ENCODE assay signal across 19 mouse cellular contexts in the genomic region with DNA sequence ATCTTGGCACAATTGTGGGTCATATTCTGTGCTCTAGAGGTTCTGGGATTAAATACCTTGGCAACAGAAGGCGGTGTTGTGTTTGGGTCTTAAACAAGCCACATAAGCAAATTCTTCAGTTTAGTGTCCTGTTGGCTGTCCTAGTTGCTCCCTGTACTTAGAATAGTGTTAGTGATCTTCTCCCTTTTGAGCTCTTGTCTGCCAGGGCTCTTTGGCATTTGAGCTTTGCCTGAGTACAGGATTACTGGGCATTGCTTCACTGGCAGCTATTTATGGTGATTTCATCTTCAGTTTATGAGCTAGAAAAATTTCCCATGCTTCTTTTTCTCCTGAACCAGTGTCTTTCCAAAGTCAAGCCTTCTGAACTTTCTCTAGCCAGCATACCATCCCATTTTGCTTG.
"Had no signal": no experiment of that assay in that cellular context is flagged by ENCODE, and none has a peak within 500 bp of the region (broad histone marks: within the 10 kb centered on the region; RNA-seq: fewer than 3 reads in every experiment).

No protein-coding gene starts in this region.

- H3K4me3 ChIP-seq: liver, embryonic 15.5 days; lung, embryonic 15.5 days; megakaryocyte, embryonic 14.5 days; midbrain, embryonic 13.5 days; midbrain, embryonic 15.5 days; myocyte; neural tube, embryonic 13.5 days; neural tube, embryonic 15.5 days had no signal

- ATAC-seq: liver, postnatal 0 days; lung, postnatal 0 days; midbrain, embryonic 13.5 days; midbrain, embryonic 15.5 days had no signal

- H3K27ac ChIP-seq: liver, embryonic 15.5 days; lung, embryonic 15.5 days; macrophage; midbrain, embryonic 13.5 days; midbrain, embryonic 15.5 days; neural tube, embryonic 13.5 days; neural tube, embryonic 15.5 days had no signal

- DNase-seq: liver, postnatal 0 days; lung, adult 2 months; lung, postnatal 14 days; lung, postnatal 36 days; right cerebral cortex, postnatal 14 days; spleen, adult 18-20 months; thymus, adult 18-20 months; thymus, postnatal 14 days; thymus, postnatal 36 days had no signal
